Mouse (Mus musculus) mature B cell (primary cell): ENCODE measurements at regions not wholly inside any gene's neighbourhood (a gene's known extent, or its start where the extent isn't known, plus 50 kb on each side); places are given as distances from the start of the nearest gene placed in this dataset.

Experiments used
- in situ Hi-C: fragments of 300-500 bp; cut with MboI; formaldehyde crosslinking; loops from 2 replicates; pipeline ENCODE4 v1.14.3; 2019

- in situ Hi-C loops: no loop called here
Measured at GRCm38 (mm10) chr19:14670821-14671104, 72.9 kb upstream of the Tle4 start.

GRCm38 (mm10) chr19:14670078-14670820, 72.4 kb upstream of the Tle4 start:
- in situ Hi-C loops: no loop called here

- in situ Hi-C loops: no loop called here
Measured at GRCm38 (mm10) chr19:14668512-14669181, 70.8 kb upstream of the Tle4 start.

- in situ Hi-C loops: no loop called here
Measured at GRCm38 (mm10) chr19:14664682-14665417, 67.0 kb upstream of the Tle4 start.

- in situ Hi-C loops: no loop called here
Measured at GRCm38 (mm10) chr19:14664096-14664586, 66.3 kb upstream of the Tle4 start.

- in situ Hi-C loops: no loop called here
Measured at GRCm38 (mm10) chr19:14663350-14663749, 65.5 kb upstream of the Tle4 start.

- in situ Hi-C loops: no loop called here
Measured at GRCm38 (mm10) chr19:14659725-14660124, 61.9 kb upstream of the Tle4 start.

GRCm38 (mm10) chr19:14658479-14658878, 60.6 kb upstream of the Tle4 start:
- in situ Hi-C loops: no loop called here

GRCm38 (mm10) chr19:14656022-14656388, 58.2 kb upstream of the Tle4 start:
- in situ Hi-C loops: no loop called here

- in situ Hi-C loops: no loop called here
Measured at GRCm38 (mm10) chr19:14655302-14656021, 57.6 kb upstream of the Tle4 start.
